Mouse (Mus musculus) cortical plate, adult 2 months (tissue): ENCODE data around the gene Gm49378.
A peak's percentile ranks its signal among the peaks of the same experiment; 100 is the strongest.

ENCODE experiments used
- CTCF ChIP-seq: fragments of 200-500 bp; IDR thresholded peaks from 2 replicates; pipeline ENCODE4 v1.5.1; 2011; ENCODE audit warnings: mild to moderate bottlenecking, control low read depth, low read length; ENCODE audit not compliant: insufficient read depth; ENCODE audit errors: extremely low read depth
- POLR2A ChIP-seq: fragments of 200-500 bp; IDR thresholded peaks from 2 replicates; pipeline ENCODE4 v1.6.1; 2011; ENCODE audit warnings: mild to moderate bottlenecking, low read length, control low read depth; ENCODE audit not compliant: insufficient read depth; ENCODE audit errors: extremely low read depth

DNA sequence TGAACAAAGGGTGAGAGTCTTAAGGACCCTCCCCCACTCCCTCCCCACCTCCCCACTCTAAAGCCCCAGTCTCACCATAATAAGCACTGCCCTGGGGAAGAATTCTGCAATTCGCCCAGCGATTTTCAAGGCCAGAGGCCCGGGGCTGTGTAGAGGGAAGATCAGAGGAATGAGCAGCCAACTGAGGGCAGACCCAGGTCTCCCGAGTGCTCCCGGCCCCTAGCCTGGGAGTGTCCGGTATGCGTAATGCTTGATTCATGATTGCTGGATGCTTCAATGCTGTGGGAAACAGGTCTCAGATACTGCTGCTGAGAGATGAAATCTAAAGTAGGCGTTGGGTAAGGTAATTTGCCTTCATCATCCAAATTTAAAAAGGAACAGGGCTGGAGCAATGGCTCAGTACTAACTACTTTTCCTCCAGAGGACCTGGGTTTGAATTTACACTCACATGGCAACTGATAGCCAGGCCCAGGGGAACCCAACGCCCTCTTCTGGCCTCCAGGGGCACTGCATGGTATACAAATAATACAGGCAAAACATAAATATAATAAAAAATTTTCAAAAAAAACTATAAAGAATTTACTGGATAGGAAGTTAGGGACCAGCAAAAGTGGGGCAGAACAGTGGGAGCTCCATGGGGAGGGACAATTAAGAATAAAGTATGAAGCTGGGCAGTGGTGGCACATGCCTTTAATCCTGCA, 55.6 kb downstream of the Gm49378 start:
- TF ChIP-seq CTCF (peak; percentile 30; the same call in 1 of the 2 replicates), POLR2A (no peak)
